Mouse (Mus musculus) forelimb bud, embryonic 11.5 days (tissue): ENCODE measurements around the gene Dgcr2.

Source experiments
- DNase-seq: peaks from one replicate; pipeline ENCODE4 v3.0.0-alpha.2; 2012; ENCODE audit warnings: low read depth, low spot score

Gene Dgcr2

GRCm38 (mm10) chr16:17848928-17849327 is 49.4 kb downstream of the Dgcr2 start:
- peak; percentile 83 for DNase-seq

DNA sequence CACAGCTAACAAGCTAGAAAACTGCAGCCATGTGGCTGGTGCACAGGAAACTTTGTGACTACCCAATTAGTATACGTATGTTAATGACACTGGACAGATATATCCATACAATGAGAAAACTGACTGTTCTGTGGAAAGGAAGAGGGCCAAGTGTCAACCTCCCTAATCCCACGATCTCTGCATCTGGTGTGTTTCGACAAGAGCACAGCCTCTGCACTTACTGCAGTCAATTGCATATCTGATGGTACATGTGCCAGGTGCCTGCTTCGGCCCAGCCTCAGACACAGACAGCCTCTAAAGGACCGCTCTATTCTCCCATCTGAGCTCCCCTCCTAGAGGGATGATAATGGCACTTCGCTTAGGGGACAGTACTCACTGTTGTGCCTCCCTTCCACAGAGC is 49.9 kb downstream of the Dgcr2 start:
- no peak for DNase-seq

GRCm38 (mm10) chr16:17843701-17844365 is 54.5 kb downstream of the Dgcr2 start:
- no peak for DNase-seq

- no peak for DNase-seq
These were observed 55.9 kb downstream of the Dgcr2 start for GRCm38 (mm10) chr16:17842437-17842836.

- DNase-seq, result no peak
These were observed 58.4 kb downstream of the Dgcr2 start for GRCm38 (mm10) chr16:17839976-17840375.

DNA sequence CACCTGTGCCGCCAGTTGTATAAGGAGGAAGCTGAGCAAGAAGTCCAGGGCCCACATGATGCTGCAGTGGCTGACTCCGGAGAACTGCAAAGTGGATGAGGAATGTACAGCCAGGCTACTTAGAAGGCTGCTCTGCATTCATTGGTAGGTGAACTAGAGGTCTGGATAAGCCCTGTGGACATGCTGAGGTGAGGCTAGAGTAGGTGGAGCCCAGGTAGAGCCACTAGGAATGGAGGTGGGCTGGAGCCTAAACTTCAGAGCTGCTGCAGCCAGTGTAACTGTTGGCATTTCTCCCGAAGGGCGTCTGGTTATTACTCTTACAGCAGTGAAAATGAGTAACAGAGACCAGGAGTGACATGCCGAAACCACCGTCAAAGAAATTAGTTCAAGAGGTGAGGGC is 60.3 kb downstream of the Dgcr2 start, which contains the start of gene Car15:
Gene Car15 (minus strand): TSS at position 314 of the 400 bp plus-strand sequence.
- no peak for DNase-seq

DNA sequence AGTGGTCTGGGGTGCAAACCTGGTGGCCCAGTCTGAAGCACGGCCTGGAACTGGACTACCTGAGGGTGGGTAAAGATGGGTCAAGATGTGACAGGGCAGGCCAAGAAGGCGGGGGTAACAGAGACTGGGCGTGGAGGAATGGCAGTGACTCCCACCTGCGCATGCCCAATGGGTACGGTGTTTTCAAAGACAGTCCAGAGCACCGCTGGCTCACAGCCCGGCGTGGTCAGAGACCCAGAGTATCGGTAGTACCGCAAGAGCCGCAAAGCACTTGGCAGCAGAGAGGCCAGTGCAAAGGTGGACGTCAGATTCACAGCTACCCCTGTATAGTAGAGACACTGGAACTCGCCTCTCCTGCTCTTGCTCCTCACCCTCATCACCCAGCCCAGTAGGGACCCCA is 62.9 kb downstream of the Dgcr2 start:
- DNase-seq, result no peak

DNA sequence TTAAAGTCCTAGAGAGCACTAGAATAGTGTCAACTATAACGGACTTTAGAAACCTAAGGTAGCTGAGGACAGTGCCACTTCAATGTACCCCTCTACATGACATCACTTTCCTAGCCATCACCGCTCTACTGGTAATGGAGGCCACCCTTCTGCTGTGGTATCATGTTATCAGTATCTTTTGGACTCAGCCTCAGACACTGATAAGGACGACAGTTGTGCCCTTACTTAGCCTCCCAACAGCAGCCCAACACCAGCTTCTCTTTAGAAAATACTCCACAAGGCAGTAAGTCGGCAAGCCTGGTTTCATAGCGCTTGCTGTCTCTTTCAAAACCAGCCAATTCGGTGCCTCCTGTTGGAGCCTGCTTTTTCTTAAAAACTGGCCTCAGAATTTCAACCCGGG is 63.8 kb downstream of the Dgcr2 start:
- no peak for DNase-seq

- DNase-seq, result peak; percentile 39
These were observed 64.5 kb downstream of the Dgcr2 start for GRCm38 (mm10) chr16:17833681-17834399.

- no peak for DNase-seq
These were observed 65.1 kb downstream of the Dgcr2 start for GRCm38 (mm10) chr16:17833321-17833680.

DNA sequence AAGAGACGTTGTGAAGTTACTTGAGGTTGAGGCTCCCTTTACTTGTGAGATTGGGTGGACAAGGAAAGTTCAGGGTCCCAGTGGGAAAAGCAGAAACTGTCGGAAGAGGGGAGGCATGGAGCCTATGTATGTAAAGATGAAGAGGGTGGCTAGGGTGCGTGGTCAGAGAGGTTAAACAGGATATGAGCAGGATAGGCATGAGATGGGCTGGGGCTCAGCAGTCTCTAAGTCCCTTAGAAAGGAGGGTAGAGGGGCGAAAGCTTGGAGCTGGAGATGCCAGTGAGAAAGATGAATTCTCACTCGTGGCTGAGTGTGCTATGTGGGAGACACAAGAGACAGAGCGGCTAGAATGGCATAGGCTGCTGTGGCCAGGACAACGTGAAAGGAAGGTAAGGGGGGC is 65.5 kb downstream of the Dgcr2 start, which contains the start of gene B830017H08Rik:
Gene B830017H08Rik (plus strand): TSS at position 301 of the 400 bp plus-strand sequence.
- DNase-seq, result no peak

- DNase-seq, result no peak
These were observed 66.6 kb downstream of the Dgcr2 start for GRCm38 (mm10) chr16:17831781-17832180.

DNA sequence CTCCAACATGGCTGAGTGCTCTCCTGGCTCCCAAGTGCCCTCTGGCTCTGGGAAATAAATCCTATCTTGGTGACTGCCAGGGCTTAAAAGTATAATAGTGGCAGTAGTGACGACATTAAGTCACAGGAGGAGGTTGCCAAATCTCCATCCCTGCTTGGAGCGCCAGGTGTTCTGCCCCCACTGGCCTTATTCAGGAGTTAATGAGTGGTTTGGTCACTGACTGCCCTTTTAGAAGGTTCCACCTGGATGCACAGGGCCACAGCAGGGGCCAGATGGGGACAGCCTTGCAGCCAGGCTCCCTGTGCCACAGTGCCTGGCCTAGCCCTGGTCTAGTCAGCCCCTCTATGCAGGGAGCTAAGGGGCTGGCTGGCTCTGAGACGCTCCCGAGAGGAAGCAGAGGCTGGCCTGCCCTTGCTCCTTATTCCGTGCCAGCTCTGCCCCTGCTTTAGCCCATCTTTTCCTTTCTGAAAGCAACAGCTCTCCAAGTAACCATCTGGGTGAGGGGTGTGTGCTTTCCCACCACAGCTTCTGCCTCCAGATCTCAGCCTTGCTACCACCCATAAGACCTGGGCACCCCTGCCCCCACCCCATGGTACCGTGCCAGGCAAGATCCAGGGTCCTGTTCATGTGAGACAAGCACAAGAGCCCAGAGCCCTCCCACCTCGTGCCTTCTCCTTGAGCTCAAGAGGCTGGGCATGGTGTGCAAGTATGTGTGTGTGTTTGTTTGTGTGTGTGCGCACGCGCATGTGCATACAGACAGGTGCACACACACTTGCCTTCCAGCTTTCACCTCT is 67.8 kb downstream of the Dgcr2 start:
- no peak for DNase-seq

GRCm38 (mm10) chr16:17828867-17829266 is 69.5 kb downstream of the Dgcr2 start:
- peak; percentile 62 for DNase-seq

DNA sequence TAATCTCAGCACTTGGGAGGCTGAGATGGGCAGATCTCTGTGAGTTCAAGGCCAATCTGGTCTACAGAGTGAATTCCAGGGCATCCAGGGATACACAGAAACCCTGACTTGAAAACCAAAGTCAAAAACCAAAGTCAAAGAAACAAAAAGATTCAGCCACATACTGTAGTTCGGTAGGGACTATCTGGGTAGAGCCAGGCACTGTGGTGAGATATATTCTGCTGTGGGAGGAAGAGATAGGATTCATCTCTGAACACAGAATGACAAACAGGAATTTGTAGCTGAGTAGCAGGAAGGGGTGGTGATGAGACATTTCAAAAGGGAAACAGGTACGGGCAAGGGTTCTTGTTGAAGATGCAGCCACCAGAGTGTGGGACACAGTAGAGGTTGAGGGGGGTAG is 70.1 kb downstream of the Dgcr2 start:
- no peak for DNase-seq

- DNase-seq, result no peak
These were observed 71.9 kb downstream of the Dgcr2 start for GRCm38 (mm10) chr16:17826500-17826899.

DNA sequence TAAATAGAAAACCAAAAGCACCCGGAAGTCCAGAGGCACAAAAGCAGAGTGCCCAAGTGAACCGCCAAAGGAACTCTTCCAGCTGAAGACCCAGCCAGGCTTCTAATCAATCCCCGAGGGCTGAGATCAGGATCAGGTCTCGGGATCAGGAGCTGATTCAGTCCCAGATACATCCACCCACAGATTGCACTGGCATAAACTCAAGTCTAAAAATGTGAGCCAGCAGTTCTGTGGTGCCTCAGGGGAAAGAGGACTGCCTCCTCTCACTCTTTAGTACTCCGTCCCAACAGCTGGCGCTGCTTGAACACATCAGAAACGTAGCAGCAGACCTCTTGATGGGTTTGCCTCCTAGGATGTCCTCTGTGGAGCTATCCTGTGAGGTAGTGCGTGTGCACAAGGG is 81.8 kb downstream of the Dgcr2 start:
- DNase-seq, result no peak

DNA sequence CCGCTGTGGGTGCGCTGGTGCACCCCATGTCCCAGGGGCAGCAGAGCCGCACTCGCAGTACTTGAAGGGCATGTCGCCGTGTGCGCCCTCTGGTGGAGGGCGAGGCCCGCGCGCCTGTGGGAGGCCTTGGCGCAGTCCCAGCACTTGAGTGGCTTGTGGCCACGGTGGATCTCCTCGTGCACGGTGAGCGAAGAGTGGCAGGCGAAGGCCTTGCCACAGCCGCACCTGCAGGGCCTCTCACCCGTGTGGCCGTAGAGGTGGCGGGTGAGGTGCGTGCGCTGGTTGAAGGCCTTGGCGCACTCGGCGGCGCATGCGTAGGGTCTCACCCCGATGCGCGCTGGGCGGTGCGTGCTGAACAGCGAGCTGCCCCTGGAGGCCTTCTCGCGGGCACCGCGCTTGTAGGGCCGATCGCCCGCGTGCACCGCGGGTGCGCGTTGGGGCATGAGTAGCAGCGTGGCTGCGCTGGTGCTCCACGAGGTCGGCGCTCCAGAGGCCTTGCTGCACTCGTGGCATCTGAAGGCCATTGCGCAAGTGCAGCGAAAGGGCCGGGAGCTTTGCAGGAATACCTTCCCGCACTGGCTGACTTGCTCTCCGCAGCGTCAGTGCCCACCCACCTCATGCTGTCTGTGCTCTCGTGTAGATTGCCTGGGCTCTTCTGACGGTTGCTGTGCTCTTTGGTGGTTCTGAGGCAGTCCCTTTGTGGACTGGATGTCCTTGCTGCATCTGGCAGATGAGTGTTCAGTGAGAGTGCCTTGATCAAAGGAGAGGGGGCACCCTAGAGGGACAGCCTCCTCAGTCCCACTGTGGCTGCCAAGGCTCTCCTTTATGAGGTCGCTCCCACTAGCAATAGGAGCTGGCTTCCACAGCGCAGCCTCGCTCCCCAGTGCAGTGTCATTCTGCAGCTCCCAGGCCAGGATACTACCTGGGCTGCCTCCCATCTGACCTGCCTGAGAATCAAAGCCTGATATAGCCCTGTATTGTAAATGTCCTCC is 82.7 kb downstream of the Dgcr2 start:
- DNase-seq, result peak; percentile 79

- no peak for DNase-seq
These were observed 85.2 kb downstream of the Dgcr2 start for GRCm38 (mm10) chr16:17813173-17813572.

- peak; percentile 68 for DNase-seq
These were observed 86.2 kb downstream of the Dgcr2 start for GRCm38 (mm10) chr16:17812120-17812519.

DNA sequence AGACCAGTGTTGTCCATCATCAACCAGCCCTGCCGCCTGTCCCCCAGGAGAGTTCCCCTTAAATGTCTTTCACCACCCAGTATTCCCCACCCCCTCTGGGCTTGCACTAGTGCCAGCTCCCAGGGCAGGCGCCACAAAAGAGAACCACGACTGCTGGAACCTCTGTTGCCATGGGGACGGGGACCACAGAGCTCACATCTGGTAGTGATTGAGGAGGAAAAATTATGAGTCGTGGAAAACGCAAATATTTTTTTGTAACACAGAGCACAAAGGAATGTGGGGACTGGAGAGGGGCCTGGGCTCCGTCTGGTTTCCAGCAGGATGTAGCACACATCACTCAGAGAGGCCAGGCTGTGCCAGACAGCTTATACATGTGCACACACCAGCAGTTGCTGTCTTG is 88.7 kb downstream of the Dgcr2 start:
- DNase-seq, result peak; percentile 95
